ENCODE assay signal across 13 mouse cellular contexts in genomic region chr14:46634656-46635244, GRCm38 (mm10).
DNase-seq lines count a peak whose midpoint lies in the region; ATAC-seq and TF ChIP-seq lines count a peak whose summit lies in the region.
"Had no signal": no experiment of that assay in that cellular context is flagged by ENCODE, and none has a peak within 500 bp of the region (broad histone marks: within the 10 kb centered on the region; RNA-seq: fewer than 3 reads in every experiment).

No protein-coding gene starts in this region.

- H3K79me2 ChIP-seq in C2C12 (ENCODE audit: control insufficient read depth, insufficient read depth) = no peaks in the 10 kb centered on the region

- 0 out of 2 replicates have a peak, but pooled peaks cover 4% of the 10 kb centered on the region for H3K9me3 ChIP-seq in heart, embryonic 13.5 days
- no peaks in the 10 kb centered on the region for H3K9me3 ChIP-seq in liver, postnatal 0 days (ENCODE audit: low read length)
- no peaks in the 10 kb centered on the region for H3K9me3 ChIP-seq in forebrain, embryonic 10.5 days
- no peaks in the 10 kb centered on the region for H3K9me3 ChIP-seq in hindbrain, embryonic 13.5 days
- H3K9me3 ChIP-seq: intestine, embryonic 15.5 days had no signal

- no peak overlapping the region for H3K9ac ChIP-seq in heart, embryonic 13.5 days
- no peak overlapping the region for H3K9ac ChIP-seq in liver, postnatal 0 days (replicated peaks)
- no peak overlapping the region for H3K9ac ChIP-seq in hindbrain, embryonic 13.5 days
- H3K9ac ChIP-seq: intestine, embryonic 15.5 days had no signal

- ATAC-seq in heart, embryonic 13.5 days (ENCODE audit: extremely low read depth, insufficient number of reproducible peaks, low FRiP score, low TSS enrichment) = no peak
- ATAC-seq in liver, postnatal 0 days = no peak
- no peak for ATAC-seq in hindbrain, embryonic 13.5 days (ENCODE audit: low FRiP score)
- ATAC-seq: CD4-positive, CD25-positive, alpha-beta regulatory T cell, adult 4 months; intestine, embryonic 15.5 days had no signal

- H3K27ac ChIP-seq in heart, embryonic 13.5 days (replicated peaks) = peak overlapping the region; percentile 9; the same call in 1 of the 2 replicates
- no peak overlapping the region for H3K27ac ChIP-seq in liver, postnatal 0 days (ENCODE audit: low read depth)
- H3K27ac ChIP-seq in forebrain, embryonic 10.5 days = no peak overlapping the region
- H3K27ac ChIP-seq in hindbrain, embryonic 13.5 days = no peak overlapping the region
- H3K27ac ChIP-seq: intestine, embryonic 15.5 days had no signal

- H3K79me3 ChIP-seq in C2C12 (ENCODE audit: low read depth) = no peaks in the 10 kb centered on the region

- WGBS in heart, embryonic 13.5 days = 66% methylated on average over 12 of the region's 12 CpGs
- WGBS in liver, postnatal 0 days (ENCODE audit: insufficient replicate concordance) = 69% methylated on average over 12 of the region's 12 CpGs
- WGBS in forebrain, embryonic 10.5 days = 70% methylated on average over 12 of the region's 12 CpGs
- 73% methylated on average over 12 of the region's 12 CpGs for WGBS in hindbrain, embryonic 13.5 days

- no peak overlapping the region for H3K4me3 ChIP-seq in heart, embryonic 13.5 days
- H3K4me3 ChIP-seq in liver, postnatal 0 days (ENCODE audit: low read depth, low read length) = no peak overlapping the region
- no peak overlapping the region for H3K4me3 ChIP-seq in C2C12 (ENCODE audit: insufficient read depth, poor library complexity, severe bottlenecking)
- no peak overlapping the region for H3K4me3 ChIP-seq in forebrain, embryonic 10.5 days
- H3K4me3 ChIP-seq in hindbrain, embryonic 13.5 days = no peak overlapping the region
- H3K4me3 ChIP-seq: intestine, embryonic 15.5 days had no signal

- TF ChIP-seq EP300 in liver, postnatal 0 days (IDR thresholded peaks at IDR 0.05; ENCODE audit: low read depth) = no peak

- TF ChIP-seq CTCF in liver, postnatal 0 days (IDR thresholded peaks at IDR 0.05; ENCODE audit: low read depth) = no peak
- TF ChIP-seq CTCF in C2C12 (IDR thresholded peaks at IDR 0.05; ENCODE audit: control insufficient read depth, insufficient read depth, insufficient read length) = no peak

- no peak overlapping the region for H3K4me2 ChIP-seq in heart, embryonic 13.5 days
- no peak overlapping the region for H3K4me2 ChIP-seq in liver, postnatal 0 days (ENCODE audit: low read depth, low read length)
- no peak overlapping the region for H3K4me2 ChIP-seq in hindbrain, embryonic 13.5 days
- H3K4me2 ChIP-seq: intestine, embryonic 15.5 days; liver, embryonic 11.5 days had no signal

- no peaks in the 10 kb centered on the region for H3K36me3 ChIP-seq in heart, embryonic 13.5 days
- H3K36me3 ChIP-seq in liver, postnatal 0 days (replicated peaks; ENCODE audit: insufficient read depth, low read length) = no peaks in the 10 kb centered on the region
- no peaks in the 10 kb centered on the region for H3K36me3 ChIP-seq in C2C12 (ENCODE audit: control insufficient read depth, insufficient read depth)
- no peaks in the 10 kb centered on the region for H3K36me3 ChIP-seq in forebrain, embryonic 10.5 days (replicated peaks)
- H3K36me3 ChIP-seq in hindbrain, embryonic 13.5 days = no peaks in the 10 kb centered on the region
- H3K36me3 ChIP-seq: intestine, embryonic 15.5 days had no signal

- H3K4me1 ChIP-seq in heart, embryonic 13.5 days = peaks cover 10% of the 10 kb centered on the region
- H3K4me1 ChIP-seq in liver, postnatal 0 days (ENCODE audit: insufficient read depth) = no peaks in the 10 kb centered on the region
- peaks cover 16% of the 10 kb centered on the region for H3K4me1 ChIP-seq in forebrain, embryonic 10.5 days
- H3K4me1 ChIP-seq in hindbrain, embryonic 13.5 days (replicated peaks) = peaks cover 5% of the 10 kb centered on the region; the same call in 1 of the 2 replicates

- H3ac ChIP-seq in C2C12 (ENCODE audit: control insufficient read depth, insufficient read length, low read depth) = no peak overlapping the region

- DNase-seq in heart, postnatal 14 days = no peak
- DNase-seq in liver = peak; percentile 15
- DNase-seq in liver, postnatal 0 days = no peak
- peak; percentile 36 to 66 for DNase-seq in kidney, postnatal 4 days
- DNase-seq in forebrain, embryonic 10.5 days (ENCODE audit: extremely low spot score, low spot score) = no peak
- DNase-seq: adrenal gland, postnatal 14 days; thymus, adult 2 months had no signal

- H3K27me3 ChIP-seq in heart, embryonic 13.5 days (replicated peaks) = no peaks in the 10 kb centered on the region
- no peaks in the 10 kb centered on the region for H3K27me3 ChIP-seq in liver, postnatal 0 days (ENCODE audit: insufficient read depth, low read length)
- no peaks in the 10 kb centered on the region for H3K27me3 ChIP-seq in C2C12 (ENCODE audit: control insufficient read depth, insufficient read depth, insufficient read length)
- H3K27me3 ChIP-seq in forebrain, embryonic 10.5 days (ENCODE audit: poor library complexity, severe bottlenecking) = peaks cover 90% of the 10 kb centered on the region
- H3K27me3 ChIP-seq in hindbrain, embryonic 13.5 days = peaks cover 9% of the 10 kb centered on the region; the same call in 1 of the 2 replicates
- H3K27me3 ChIP-seq: intestine, embryonic 15.5 days had no signal

- intact Hi-C loops in heart, postnatal 14 days (cut with DNase I) = no loop called here

TF ChIP-seq in C2C12, 6 proteins besides CTCF, POLR2A, EP300 and RAD21:
- peak; percentile 17 for TF ChIP-seq FOSL1 (IDR thresholded peaks at IDR 0.05; ENCODE audit: insufficient read depth, low read length, poor library complexity, severe bottlenecking)
- no peak for TF ChIP-seq MAX (IDR thresholded peaks at IDR 0.05)
- TF ChIP-seq USF1 (IDR thresholded peaks at IDR 0.05; ENCODE audit: low read depth) = no peak

Comparison
In these comparisons a context has a peak if more than half of its experiments do, and no peak if none do; other contexts are left out.
1. DNase-seq: peak in liver (single experiment) and kidney, postnatal 4 days (2 of 2); none in heart, postnatal 14 days (0 of 2), liver, postnatal 0 days (single experiment) and forebrain, embryonic 10.5 days (single experiment).